Mouse (Mus musculus) MEL (cell line): Measurements from ENCODE around the gene Pde7b.

Experiments
- CHD1 ChIP-seq: IDR thresholded peaks from 2 replicates; pipeline ENCODE4 v1.6.1; 2012; ENCODE audit warnings: low read depth, mild to moderate bottlenecking, inconsistent platforms, low read length, improper control_type of control experiment
- E2F4 ChIP-seq: IDR thresholded peaks from 2 replicates; pipeline ENCODE4 v1.6.1; 2011; ENCODE audit warnings: low read depth, low read length, improper control_type of control experiment, borderline replicate concordance
- MAFK ChIP-seq: IDR thresholded peaks from 2 replicates; pipeline ENCODE4 v1.6.1; 2011; ENCODE audit warnings: low read depth, mild to moderate bottlenecking, low read length, improper control_type of control experiment, borderline replicate concordance
- ZC3H11A ChIP-seq: IDR thresholded peaks from 2 replicates; pipeline ENCODE4 v1.6.1; 2012; ENCODE audit warnings: low read depth, mild to moderate bottlenecking, inconsistent platforms, low read length, improper control_type of control experiment
- ZKSCAN1 ChIP-seq: IDR thresholded peaks from 2 replicates; pipeline ENCODE4 v1.6.1; 2012; ENCODE audit warnings: low read depth, mild to moderate bottlenecking, inconsistent platforms, low read length, improper control_type of control experiment, moderate library complexity

DNA sequence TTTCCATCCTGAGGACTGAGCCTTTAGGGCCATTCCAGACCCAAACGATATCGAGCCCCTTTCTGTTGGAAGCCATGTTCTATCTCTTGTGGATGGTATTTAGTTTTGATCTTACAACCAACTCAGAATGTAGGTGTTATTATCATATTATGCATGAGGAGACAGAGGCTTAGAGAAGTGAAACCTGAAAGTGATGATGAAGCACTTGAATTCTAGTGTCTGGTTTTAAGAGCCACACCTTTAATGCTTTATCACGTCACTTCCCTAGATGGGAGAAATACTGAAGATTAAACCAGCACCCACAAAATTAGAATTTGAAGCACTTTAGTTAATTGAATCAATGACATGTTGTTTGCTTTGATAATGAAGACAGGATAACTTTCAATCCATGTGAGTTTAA is 329.1 kb downstream of the Pde7b start:
- TF ChIP-seq ZC3H11A (no peak), CHD1 (no peak), MAFK (no peak), E2F4 (no peak), ZKSCAN1 (no peak)
